Mouse (Mus musculus) forebrain, embryonic 12.5 days (tissue): ENCODE results near the gene Ephb1. TPM values are rescaled to one million over a fixed set of nuclear protein-coding genes. Genes with fewer than 3 reads are reported as not detected.

ENCODE experiments used
- ATAC-seq: fragments of 200-750 bp; cut with Nextera tagmentation; 2 replicates; pipeline ENCODE4 v1.8.0; 2017; ENCODE audit warnings: moderate TSS enrichment; ENCODE audit not compliant: low FRiP score
- H3K27ac ChIP-seq: fragments of 300-500 bp; sonication (generic); 2 replicates; pipeline ENCODE4 v1.5.1; 2016; ENCODE audit warnings: mild to moderate bottlenecking
- H3K27me3 ChIP-seq: fragments of 300-500 bp; sonication (generic); 2 replicates; pipeline ENCODE4 v1.6.1; 2016; ENCODE audit warnings: mild to moderate bottlenecking
- H3K36me3 ChIP-seq: fragments of 300-500 bp; sonication (generic); replicated peaks from 2 replicates; pipeline ENCODE4 v1.6.1; 2016; ENCODE audit warnings: mild to moderate bottlenecking
- H3K4me1 ChIP-seq: fragments of 300-500 bp; sonication (generic); 2 replicates; pipeline ENCODE4 v1.6.1; 2016
- H3K4me2 ChIP-seq: fragments of 300-500 bp; sonication (generic); 2 replicates; pipeline ENCODE4 v1.6.1; 2016; ENCODE audit warnings: mild to moderate bottlenecking, moderate library complexity
- H3K4me3 ChIP-seq: fragments of 300-500 bp; sonication (generic); replicated peaks from 2 replicates; pipeline ENCODE4 v1.5.1; 2016; ENCODE audit warnings: mild to moderate bottlenecking
- H3K9ac ChIP-seq: fragments of 300-500 bp; sonication (generic); 2 replicates; pipeline ENCODE4 v1.6.1; 2016; ENCODE audit warnings: mild to moderate bottlenecking
- H3K9me3 ChIP-seq: fragments of 300-500 bp; sonication (generic); 2 replicates; pipeline ENCODE4 v1.6.1; 2016
- WGBS: fragments of 180-500 bp; shearing (Covaris S2); methylation state at CpG from one replicate; pipeline ENCODE4 v1.1.7; 2016; 5-methylcytosine and 5-hydroxymethylcytosine counted together
- polyA plus RNA-seq: library from polyadenylated mRNA; unstranded; fragments of >200 nt; fragmentation: Nextera tagmentation; extraction: Ambion mirVana; gene quantifications from 2 replicates; pipeline ENCODE4 v1.2.1, GENCODE M21; 2016

The Ephb1 gene
- polyA plus RNA-seq, 1 experiment from 2014 or later, result 26.7 TPM

DNA sequence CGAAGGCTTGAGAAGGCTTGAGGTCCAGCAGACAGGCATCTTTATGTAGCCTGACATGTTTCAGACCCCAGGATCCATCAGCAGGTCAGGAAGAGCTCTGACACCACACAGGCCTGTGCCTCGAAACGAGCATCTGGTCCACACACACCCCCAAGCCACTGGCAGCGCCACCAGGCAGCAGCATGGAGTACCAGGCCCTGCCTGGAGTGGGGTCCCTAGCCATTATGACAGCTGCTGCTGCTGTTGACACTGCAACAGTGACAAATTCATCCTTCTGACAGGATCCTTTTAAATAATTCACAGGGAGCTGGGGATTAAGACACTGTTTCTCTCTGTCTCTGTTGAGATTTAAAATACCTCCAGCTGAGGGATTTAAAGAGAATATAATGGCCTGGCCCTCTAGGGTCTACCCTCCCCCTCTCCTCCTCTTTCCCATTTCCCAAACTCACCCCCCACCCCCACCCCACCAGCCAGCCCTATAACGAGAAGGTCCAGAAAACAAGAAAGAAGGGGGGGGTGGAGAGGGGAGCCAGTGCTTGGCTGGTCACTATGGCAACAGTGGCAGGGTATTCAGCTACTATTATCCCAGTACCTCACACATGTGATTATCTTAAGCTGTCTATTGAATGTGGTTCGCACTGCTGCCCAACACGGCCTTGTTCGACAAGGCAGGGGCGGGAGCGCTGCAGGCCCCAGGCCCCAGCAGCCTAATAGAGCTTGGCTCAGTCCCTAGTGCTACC, 143.0 kb downstream of the Ephb1 start:
- H3K27me3 ChIP-seq, result peaks cover 62% of the 10 kb centered on the region
- no peak overlapping the region for H3K4me3 ChIP-seq
- peaks cover 54% of the 10 kb centered on the region for H3K4me1 ChIP-seq
- peak; percentile 96 for ATAC-seq
- H3K36me3 ChIP-seq, result no peaks in the 10 kb centered on the region
- H3K4me2 ChIP-seq, result peak overlapping the region; percentile 24
- H3K9ac ChIP-seq, result no peak overlapping the region
- no peaks in the 10 kb centered on the region for H3K9me3 ChIP-seq
- H3K27ac ChIP-seq, result peak overlapping the region; percentile 90
- WGBS, result 2% methylated on average over 10 of the region's 10 CpGs

DNA sequence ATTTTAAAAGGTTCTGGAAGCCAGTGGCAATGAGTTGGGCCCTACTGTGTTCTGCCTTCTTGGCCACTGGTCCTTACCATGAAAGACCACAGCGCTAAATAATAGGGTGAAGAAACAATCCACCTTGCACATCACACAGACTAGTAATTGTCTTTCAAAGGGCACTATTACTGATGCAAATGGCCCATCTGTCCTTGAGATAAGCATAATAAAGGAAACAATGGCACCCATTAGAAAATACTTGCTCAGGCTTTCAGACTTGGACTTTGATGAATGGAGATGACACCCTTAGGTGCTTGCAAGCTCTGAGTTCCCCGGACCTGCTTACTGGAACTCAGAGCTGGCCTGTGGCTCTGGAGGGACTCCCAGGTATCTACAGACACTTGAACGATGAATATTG, 149.0 kb downstream of the Ephb1 start:
- ATAC-seq, result no peak
- peaks cover 53% of the 10 kb centered on the region for H3K27me3 ChIP-seq
- H3K4me1 ChIP-seq, result peaks cover 9% of the 10 kb centered on the region
- H3K9me3 ChIP-seq, result no peaks in the 10 kb centered on the region
- no peak overlapping the region for H3K4me2 ChIP-seq
- no peaks in the 10 kb centered on the region for H3K36me3 ChIP-seq
- no peak overlapping the region for H3K27ac ChIP-seq
- no peak overlapping the region for H3K4me3 ChIP-seq
- no peak overlapping the region for H3K9ac ChIP-seq
- WGBS, result 65% methylated on average over 3 of the region's 3 CpGs

DNA sequence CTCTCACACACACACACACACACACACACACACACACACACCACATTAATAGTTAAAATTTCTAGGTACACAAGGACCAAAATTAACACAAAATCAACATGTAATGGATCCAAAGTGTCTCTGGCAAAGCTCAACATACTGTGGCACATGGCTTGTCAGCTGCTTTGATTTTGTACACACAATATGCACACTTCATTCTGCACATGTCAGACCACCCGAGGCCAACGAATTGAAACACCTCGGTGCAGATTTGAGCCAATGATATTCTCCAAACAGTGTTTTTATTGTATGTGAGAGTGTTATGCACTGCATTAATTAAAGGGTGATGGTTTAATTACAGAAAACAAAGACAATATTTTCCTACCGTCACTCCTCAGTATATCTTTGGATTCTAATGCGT, 152.6 kb downstream of the Ephb1 start:
- H3K9ac ChIP-seq, result no peak overlapping the region
- no peak for ATAC-seq
- peaks cover 19% of the 10 kb centered on the region for H3K4me1 ChIP-seq
- WGBS, result 68% methylated on average over 5 of the region's 5 CpGs
- H3K4me2 ChIP-seq, result no peak overlapping the region
- no peaks in the 10 kb centered on the region for H3K9me3 ChIP-seq
- H3K27me3 ChIP-seq, result peaks cover 44% of the 10 kb centered on the region
- no peak overlapping the region for H3K4me3 ChIP-seq
- H3K27ac ChIP-seq, result no peak overlapping the region
- no peaks in the 10 kb centered on the region for H3K36me3 ChIP-seq

DNA sequence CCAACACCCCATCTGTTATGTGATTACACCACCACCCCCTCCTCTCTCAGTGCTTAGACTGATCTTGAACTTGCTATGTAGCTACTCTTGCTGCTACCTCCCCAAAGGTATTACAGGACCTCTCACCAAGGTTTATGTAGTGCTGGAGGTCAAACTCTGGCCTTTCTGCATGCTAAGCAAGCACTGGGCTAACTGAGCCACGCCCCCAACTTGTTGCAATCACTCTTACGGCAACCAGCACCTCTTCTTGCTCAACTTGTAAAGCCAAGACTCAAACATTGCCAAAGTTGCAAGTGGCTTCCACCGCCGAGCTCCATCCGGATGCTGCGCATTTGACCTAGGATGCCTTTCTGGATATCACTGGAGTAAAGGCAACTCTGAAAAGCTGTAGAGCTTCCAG, 157.6 kb downstream of the Ephb1 start:
- H3K9me3 ChIP-seq, result no peaks in the 10 kb centered on the region
- H3K36me3 ChIP-seq, result no peaks in the 10 kb centered on the region
- H3K9ac ChIP-seq, result no peak overlapping the region
- peaks cover 26% of the 10 kb centered on the region for H3K27me3 ChIP-seq
- no peak overlapping the region for H3K27ac ChIP-seq
- no peak overlapping the region for H3K4me3 ChIP-seq
- no peak for ATAC-seq
- 97% methylated on average over 6 of the region's 6 CpGs for WGBS
- peaks cover 38% of the 10 kb centered on the region for H3K4me1 ChIP-seq
- H3K4me2 ChIP-seq, result no peak overlapping the region

DNA sequence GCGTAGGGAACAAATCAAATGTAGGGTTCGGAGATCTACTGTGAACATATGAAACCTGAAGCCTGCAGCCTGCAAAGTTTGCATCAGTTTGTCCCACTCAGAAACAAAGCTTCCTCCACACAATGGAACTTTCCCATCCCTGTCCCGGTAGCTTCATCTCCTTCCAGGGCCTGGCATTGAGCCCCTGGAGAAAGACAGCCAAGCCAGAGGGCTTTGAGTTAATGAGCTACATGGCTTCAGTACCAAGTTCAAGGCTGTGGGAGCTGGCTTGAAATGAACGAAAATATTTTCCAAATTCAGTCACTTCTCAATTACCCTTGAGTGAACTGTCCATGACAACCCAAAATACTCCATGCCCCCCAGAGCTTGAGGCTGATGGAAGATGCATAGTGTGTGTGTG, 160.4 kb downstream of the Ephb1 start:
- H3K4me2 ChIP-seq, result no peak overlapping the region
- 57% methylated on average over 4 of the region's 4 CpGs for WGBS
- peaks cover 40% of the 10 kb centered on the region for H3K27me3 ChIP-seq
- peaks cover 57% of the 10 kb centered on the region for H3K4me1 ChIP-seq
- no peak for ATAC-seq
- H3K4me3 ChIP-seq, result no peak overlapping the region
- peak overlapping the region; percentile 90 for H3K27ac ChIP-seq
- no peaks in the 10 kb centered on the region for H3K36me3 ChIP-seq
- H3K9me3 ChIP-seq, result no peaks in the 10 kb centered on the region
- no peak overlapping the region for H3K9ac ChIP-seq

DNA sequence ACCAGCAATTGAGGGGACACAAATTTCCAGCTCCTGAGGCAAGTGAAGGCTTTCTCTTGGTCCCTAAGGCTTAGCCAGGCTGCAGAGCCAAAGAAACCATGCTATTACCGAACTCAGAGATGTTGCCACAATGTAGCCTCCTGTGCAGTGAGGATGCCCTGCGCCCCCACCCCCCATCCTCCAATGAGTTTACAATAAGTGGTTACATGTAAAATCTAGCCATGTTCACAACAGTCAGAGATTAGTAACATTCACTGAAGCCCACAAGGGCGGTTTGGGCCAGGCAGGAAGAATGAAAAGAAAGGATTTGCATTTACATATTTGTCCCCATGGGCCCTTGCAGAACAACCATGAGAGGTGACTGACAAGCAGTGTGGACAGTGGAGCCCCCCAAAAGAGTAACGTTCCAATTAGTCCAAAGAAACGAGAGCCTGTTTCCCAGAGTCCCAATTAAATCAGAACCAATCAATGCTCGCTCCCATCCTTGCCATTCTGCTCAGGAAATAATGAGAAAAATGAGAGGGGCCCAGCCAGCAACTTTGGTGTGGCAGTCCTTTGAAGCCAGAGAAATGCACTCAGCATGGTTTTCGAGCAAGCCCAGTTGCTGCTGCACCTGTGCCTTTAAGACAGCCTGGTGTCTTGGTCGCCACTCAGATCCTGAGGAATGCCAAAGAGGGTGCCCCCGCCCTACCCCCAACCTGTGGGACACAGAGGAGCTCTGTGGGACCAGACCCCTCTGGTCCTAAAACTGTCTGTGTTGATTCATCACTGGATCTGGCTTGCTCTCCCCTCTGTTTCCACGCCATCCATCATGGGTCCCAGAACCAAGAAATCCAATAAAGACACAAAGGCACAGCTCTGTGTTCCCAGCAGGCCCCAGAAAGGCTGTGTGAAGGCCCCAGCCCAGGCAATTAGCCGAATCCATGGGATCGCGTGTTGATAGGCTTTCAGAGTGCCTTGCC, 161.5 kb downstream of the Ephb1 start:
- Histone ChIP-seq H3K36me3 (no peaks in the 10 kb centered on the region), H3K27ac (peak overlapping the region; percentile 90), H3K9ac (no peak overlapping the region), H3K27me3 (peaks cover 45% of the 10 kb centered on the region), H3K4me1 (peaks cover 48% of the 10 kb centered on the region), H3K4me3 (no peak overlapping the region), H3K4me2 (peak overlapping the region; percentile 24), H3K9me3 (no peaks in the 10 kb centered on the region)
- WGBS, result 10% methylated on average over 13 of the region's 13 CpGs
- ATAC-seq, result peak; percentile 83

DNA sequence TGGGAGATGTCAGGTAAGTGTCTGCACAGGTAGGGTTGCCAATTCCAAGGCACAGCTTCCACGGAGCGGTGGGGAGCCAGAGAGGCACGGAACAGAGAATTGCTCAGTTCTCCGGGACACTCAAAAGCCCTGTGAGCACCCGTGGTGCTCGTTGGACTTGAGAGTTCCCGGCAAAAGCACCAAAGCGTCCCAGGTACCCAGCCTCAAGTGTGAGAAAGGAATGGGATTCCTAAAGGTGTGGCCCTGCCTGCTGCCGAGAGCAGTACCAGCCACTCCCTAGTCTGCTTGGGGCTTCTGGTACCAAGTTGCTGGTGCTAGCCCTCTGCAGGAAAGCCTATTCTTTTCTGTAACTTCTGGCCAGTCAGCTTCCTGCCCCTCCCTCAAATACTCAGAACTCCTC, 164.4 kb downstream of the Ephb1 start:
- Histone ChIP-seq H3K9me3 (no peaks in the 10 kb centered on the region), H3K4me3 (no peak overlapping the region), H3K9ac (no peak overlapping the region), H3K4me1 (peaks cover 43% of the 10 kb centered on the region), H3K27me3 (peaks cover 52% of the 10 kb centered on the region), H3K36me3 (no peaks in the 10 kb centered on the region), H3K27ac (no peak overlapping the region), H3K4me2 (no peak overlapping the region)
- WGBS, result 83% methylated on average over 9 of the region's 9 CpGs
- no peak for ATAC-seq

DNA sequence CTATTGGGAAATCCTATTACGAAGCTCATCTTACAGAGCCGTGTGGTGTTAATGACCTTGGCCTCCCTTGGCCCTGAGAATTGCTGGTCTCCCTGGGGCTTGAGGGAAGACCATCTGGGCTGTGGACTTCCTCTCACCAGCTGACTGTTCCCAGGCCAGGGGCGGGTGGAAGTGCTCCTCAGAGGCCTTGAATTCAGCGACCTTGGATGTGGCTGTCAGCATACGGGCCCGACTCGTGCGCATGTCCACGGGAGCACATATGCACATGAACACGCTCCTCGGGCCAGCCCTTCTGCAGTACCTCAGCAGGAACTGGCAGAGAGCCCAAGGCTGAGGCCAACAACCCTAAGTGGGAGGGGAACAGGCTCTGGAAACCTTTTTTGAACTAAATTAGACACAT, 165.1 kb downstream of the Ephb1 start:
- Histone ChIP-seq H3K27ac (no peak overlapping the region), H3K9ac (no peak overlapping the region), H3K9me3 (no peaks in the 10 kb centered on the region), H3K4me3 (no peak overlapping the region), H3K27me3 (peaks cover 53% of the 10 kb centered on the region), H3K36me3 (no peaks in the 10 kb centered on the region), H3K4me1 (peaks cover 44% of the 10 kb centered on the region), H3K4me2 (no peak overlapping the region)
- 73% methylated on average over 11 of the region's 11 CpGs for WGBS
- no peak for ATAC-seq

DNA sequence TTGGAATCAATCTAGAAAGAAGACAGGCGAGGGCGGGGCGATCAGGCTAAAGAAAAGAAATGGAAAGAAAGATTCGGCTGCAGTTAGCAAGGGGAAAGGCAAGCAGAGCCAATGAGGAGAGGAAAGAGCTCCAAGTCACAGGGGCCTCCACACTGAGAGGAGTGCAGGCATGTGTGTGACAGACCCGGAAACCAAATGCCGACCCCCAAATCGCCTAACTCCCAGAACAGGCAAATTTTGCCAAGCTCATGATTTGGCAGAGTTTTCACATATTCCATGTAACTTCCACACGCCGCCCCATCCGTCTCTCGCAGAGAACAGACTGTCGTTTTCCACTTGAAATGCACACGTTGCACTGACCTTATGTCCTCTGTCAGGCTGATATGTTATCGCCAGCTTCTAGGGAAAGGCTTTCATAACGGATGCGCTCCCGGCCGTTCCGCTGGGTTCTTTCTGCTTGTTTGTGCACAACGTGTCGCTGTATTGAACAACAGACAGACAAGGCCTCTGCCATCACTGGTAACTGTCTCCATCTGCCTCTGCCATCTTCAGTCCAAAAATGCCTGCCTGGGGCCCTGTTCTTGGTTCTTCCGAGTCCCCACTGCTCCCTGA, 170.7 kb downstream of the Ephb1 start:
- H3K9ac ChIP-seq, result no peak overlapping the region
- H3K27ac ChIP-seq, result no peak overlapping the region
- peaks cover 45% of the 10 kb centered on the region for H3K4me1 ChIP-seq
- no peak for ATAC-seq
- H3K4me3 ChIP-seq, result no peak overlapping the region
- H3K27me3 ChIP-seq, result peaks cover 76% of the 10 kb centered on the region
- no peaks in the 10 kb centered on the region for H3K36me3 ChIP-seq
- H3K9me3 ChIP-seq, result no peaks in the 10 kb centered on the region
- no peak overlapping the region for H3K4me2 ChIP-seq
- 67% methylated on average over 22 of the region's 22 CpGs for WGBS

DNA sequence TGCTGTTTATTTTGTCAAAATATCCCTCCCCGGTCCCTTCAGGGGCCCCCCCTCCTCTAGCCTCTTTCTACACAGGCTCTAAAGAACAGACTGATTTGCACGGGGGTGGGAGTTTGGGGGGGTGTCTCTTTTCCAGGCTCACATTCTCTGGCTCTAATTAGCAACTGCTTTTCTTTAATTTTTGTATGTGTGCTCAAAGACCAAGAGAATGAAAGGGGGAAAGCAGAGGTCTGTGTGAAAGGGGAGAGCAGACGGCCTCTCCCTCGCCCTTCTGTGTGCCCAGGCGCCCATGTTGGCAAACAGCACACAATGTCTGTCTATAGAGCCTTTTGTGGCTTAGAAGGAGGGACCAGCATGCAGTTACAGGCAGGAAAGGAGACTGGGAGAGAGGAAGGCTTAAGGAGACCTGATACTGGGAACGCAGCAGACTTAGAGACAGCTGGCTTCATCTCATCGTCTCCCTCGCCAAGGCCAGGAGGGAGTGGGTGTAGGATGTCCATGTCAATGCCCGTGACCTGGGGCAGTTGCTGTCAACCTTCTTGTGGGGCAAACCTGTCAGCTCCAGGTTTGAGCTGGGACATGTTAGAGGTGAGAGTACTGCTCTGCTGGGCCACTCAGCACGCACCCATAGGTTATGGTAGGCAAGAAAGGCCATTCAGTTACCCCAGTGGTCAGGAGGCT, 172.5 kb downstream of the Ephb1 start:
- H3K9me3 ChIP-seq, result no peaks in the 10 kb centered on the region
- ATAC-seq, result peak; percentile 85
- no peak overlapping the region for H3K4me3 ChIP-seq
- no peak overlapping the region; the same call in 1 of the 2 replicates for H3K9ac ChIP-seq
- H3K27ac ChIP-seq, result peak overlapping the region; percentile 61
- H3K4me1 ChIP-seq, result peaks cover 53% of the 10 kb centered on the region
- 18% methylated on average over 10 of the region's 10 CpGs for WGBS
- no peaks in the 10 kb centered on the region for H3K36me3 ChIP-seq
- H3K27me3 ChIP-seq, result peaks cover 76% of the 10 kb centered on the region
- H3K4me2 ChIP-seq, result peak overlapping the region; percentile 17; the same call in 1 of the 2 replicates

DNA sequence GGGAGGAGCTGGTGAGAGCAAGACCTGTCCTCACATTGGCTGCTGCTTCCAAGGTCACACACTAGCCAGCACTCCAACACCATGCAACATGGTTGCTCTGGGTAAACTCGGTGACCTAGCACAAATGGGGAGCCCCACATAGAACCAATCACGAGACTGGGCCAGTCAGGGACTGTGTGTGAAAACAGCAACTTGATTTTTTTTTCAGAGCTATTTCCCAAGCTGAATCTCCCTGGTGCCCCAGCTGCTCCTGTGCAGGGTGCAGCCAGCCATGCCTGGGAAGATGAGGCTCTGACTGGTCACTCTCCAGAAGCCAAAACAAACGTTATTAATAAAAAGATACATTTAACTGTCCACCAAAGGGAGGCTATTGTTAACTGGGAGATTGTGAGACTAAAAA, 173.2 kb downstream of the Ephb1 start:
- Histone ChIP-seq H3K27me3 (peaks cover 79% of the 10 kb centered on the region), H3K4me3 (no peak overlapping the region), H3K36me3 (no peaks in the 10 kb centered on the region), H3K9ac (no peak overlapping the region), H3K4me2 (peak overlapping the region; percentile 17; the same call in 1 of the 2 replicates), H3K27ac (peak overlapping the region; percentile 61), H3K9me3 (no peaks in the 10 kb centered on the region), H3K4me1 (peaks cover 53% of the 10 kb centered on the region)
- peak; percentile 64 for ATAC-seq
- 19% methylated on average over 3 of the region's 3 CpGs for WGBS

DNA sequence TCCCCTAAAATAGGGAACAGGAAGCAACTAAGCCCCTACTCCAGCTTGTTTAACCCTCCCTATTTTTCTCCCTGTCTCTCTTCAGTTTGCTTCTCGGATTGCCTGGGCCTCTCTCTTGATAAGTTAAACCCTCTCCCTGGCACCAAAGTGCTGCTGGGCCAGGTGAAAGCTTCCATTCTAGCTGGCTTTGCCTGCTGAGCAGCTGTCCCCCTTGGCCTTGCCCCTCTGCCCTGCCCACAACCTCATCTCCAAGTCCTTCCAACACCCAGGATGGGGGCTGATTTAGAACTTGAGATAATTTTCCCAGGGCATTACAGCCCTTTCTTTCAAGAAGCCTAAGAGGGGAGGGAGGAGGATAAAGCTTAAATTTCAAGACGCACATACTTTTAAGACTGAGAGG, 174.0 kb downstream of the Ephb1 start:
- H3K9me3 ChIP-seq, result no peaks in the 10 kb centered on the region
- H3K4me2 ChIP-seq, result no peak overlapping the region
- H3K4me1 ChIP-seq, result peaks cover 53% of the 10 kb centered on the region
- no peak overlapping the region for H3K4me3 ChIP-seq
- no peak overlapping the region for H3K9ac ChIP-seq
- peak overlapping the region; percentile 61; the same call in 1 of the 2 replicates for H3K27ac ChIP-seq
- 13% methylated on average over 2 of the region's 2 CpGs for WGBS
- H3K27me3 ChIP-seq, result peaks cover 79% of the 10 kb centered on the region
- no peaks in the 10 kb centered on the region for H3K36me3 ChIP-seq
- ATAC-seq, result no peak
